Mouse (Mus musculus) myocyte (in vitro differentiated cells): ENCODE measurements around the gene Myo18a. TPM values are rescaled to one million over a fixed set of nuclear protein-coding genes. Genes with fewer than 3 reads are reported as not detected.

Experiments
- H3K27me3 ChIP-seq: one replicate; pipeline ENCODE4 v1.6.1; 2011; ENCODE audit not compliant: control insufficient read depth, insufficient read depth, insufficient read length
- H3K36me3 ChIP-seq: one replicate; pipeline ENCODE4 v1.6.1; 2011; ENCODE audit not compliant: control insufficient read depth, insufficient read depth
- H3K4me2 ChIP-seq: one replicate; pipeline ENCODE4 v1.6.1; 2011; ENCODE audit warnings: low read depth, control low read depth
- H3K4me3 ChIP-seq: one replicate; pipeline ENCODE4 v1.5.1; 2011; ENCODE audit warnings: mild to moderate bottlenecking, control low read depth, moderate library complexity
- H3K79me2 ChIP-seq: one replicate; pipeline ENCODE4 v1.6.1; 2011; ENCODE audit not compliant: control insufficient read depth, insufficient read depth
- H3ac ChIP-seq: one replicate; pipeline ENCODE4 v1.6.1; 2011; ENCODE audit not compliant: control insufficient read depth, insufficient read length
- CEBPB ChIP-seq: IDR thresholded peaks from 2 replicates; pipeline ENCODE4 v1.6.1; 2011; ENCODE audit warnings: mild to moderate bottlenecking, moderate library complexity; ENCODE audit not compliant: poor library complexity, insufficient read depth, severe bottlenecking
- E2F4 ChIP-seq: IDR thresholded peaks from one replicate; pipeline ENCODE4 v1.6.1; 2011; ENCODE audit warnings: mild to moderate bottlenecking, control low read depth, moderate library complexity; ENCODE audit not compliant: insufficient read depth
- MAX ChIP-seq: IDR thresholded peaks from one replicate; pipeline ENCODE4 v1.6.1; 2011; ENCODE audit warnings: low read depth, mild to moderate bottlenecking, control low read depth
- MYOD1 ChIP-seq, 3 experiments: IDR thresholded peaks; one replicate each; pipeline ENCODE4 v1.6.1; 2011; ENCODE audit warnings: control low read depth in 2 of 3, low read depth in 2 of 3, mild to moderate bottlenecking in 2 of 3, moderate library complexity in 1 of 3; ENCODE audit not compliant: insufficient read length in 2 of 3, control insufficient read depth in 1 of 3
- MYOG ChIP-seq, 3 experiments: IDR thresholded peaks; one replicate each; pipeline ENCODE4 v1.6.1; 2011; ENCODE audit warnings: control low read depth in 2 of 3, low read depth in 2 of 3, mild to moderate bottlenecking in 2 of 3; ENCODE audit not compliant: insufficient read length in 2 of 3, control insufficient read depth in 1 of 3, insufficient read depth in 1 of 3
- POLR2A ChIP-seq: IDR thresholded peaks from one replicate; pipeline ENCODE4 v1.6.1; 2011; ENCODE audit warnings: low read depth, mild to moderate bottlenecking, control low read depth, moderate library complexity; ENCODE audit not compliant: insufficient read length
- POLR2AphosphoS2 ChIP-seq: IDR thresholded peaks from one replicate; pipeline ENCODE4 v1.6.1; 2011; ENCODE audit warnings: low read depth, control low read depth; ENCODE audit not compliant: insufficient read length
- REST ChIP-seq: IDR thresholded peaks from one replicate; pipeline ENCODE4 v1.6.1; 2011; ENCODE audit warnings: mild to moderate bottlenecking, control low read depth, moderate library complexity; ENCODE audit not compliant: insufficient read depth, insufficient read length
- SRF ChIP-seq: IDR thresholded peaks from one replicate; pipeline ENCODE4 v1.6.1; 2011; ENCODE audit warnings: low read depth; ENCODE audit not compliant: control insufficient read depth, insufficient read length
- TCF12 ChIP-seq: IDR thresholded peaks from one replicate; pipeline ENCODE4 v1.6.1; 2011; ENCODE audit warnings: mild to moderate bottlenecking, control low read depth; ENCODE audit not compliant: poor library complexity, insufficient read depth, severe bottlenecking
- TCF3 ChIP-seq: IDR thresholded peaks from one replicate; pipeline ENCODE4 v1.6.1; 2011; ENCODE audit warnings: low read depth, control low read depth; ENCODE audit not compliant: insufficient read length
- USF1 ChIP-seq: IDR thresholded peaks from one replicate; pipeline ENCODE4 v1.6.1; 2011; ENCODE audit warnings: low read depth, mild to moderate bottlenecking, control low read depth, moderate library complexity
- polyA plus RNA-seq: library from polyadenylated mRNA; unstranded; fragments of >200 nt; fragmentation: generic; extraction: Trizol; gene quantifications from one replicate; pipeline ENCODE4 v1.2.1, GENCODE M21; 2012; ENCODE audit warnings: missing spikeins

Gene Myo18a
- polyA plus RNA-seq, 1 experiment: 169 TPM

DNA sequence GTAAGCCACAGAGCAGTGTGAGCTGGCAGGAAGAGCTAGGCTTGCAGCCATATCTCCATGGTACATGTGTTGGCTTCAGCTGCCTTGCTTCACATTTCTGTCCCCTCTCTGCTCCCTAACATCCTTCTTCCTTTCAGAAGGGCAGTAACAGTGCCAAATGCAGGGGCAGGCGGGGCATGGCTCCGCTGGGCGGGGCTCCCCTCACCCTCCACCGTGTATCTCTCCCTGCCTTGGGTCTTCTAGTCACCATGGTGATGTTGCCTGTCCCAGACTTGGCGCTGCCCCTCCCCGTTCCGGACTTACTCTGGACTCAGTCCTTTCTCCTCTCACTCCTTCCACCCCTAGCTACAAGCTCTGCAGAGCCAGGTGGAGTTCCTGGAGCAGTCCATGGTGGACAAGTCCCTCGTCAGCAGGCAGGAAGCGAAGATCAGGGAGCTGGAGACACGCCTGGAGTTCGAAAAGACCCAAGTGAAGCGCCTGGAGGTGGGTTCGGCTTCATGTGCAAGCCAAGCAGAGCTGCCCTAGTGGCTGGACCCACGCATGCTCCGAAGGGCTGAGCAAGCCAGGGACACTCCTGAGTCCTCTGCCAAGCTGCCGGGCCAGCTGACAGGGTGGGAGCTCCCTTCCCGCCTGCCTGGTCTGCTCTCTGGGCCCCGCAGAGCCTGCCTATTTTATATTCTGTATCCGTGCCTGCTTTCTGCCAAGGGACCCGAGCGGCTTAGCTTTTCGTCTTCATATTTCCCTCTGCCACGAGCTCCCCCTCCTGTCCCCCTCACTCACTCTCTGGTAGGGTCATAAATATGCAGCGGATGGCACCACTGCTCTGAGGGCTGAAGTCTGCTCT is 87.6 kb downstream of the Myo18a start:
- no peak overlapping the region for H3K4me3 ChIP-seq
- no peaks in the 10 kb centered on the region for H3K79me2 ChIP-seq
- H3K36me3 ChIP-seq: peaks cover 21% of the 10 kb centered on the region
- no peak overlapping the region for H3ac ChIP-seq
- H3K4me2 ChIP-seq: no peak overlapping the region
- TF ChIP-seq CEBPB: no peak
- no peak for TF ChIP-seq TCF3
- TF ChIP-seq E2F4: no peak
- TF ChIP-seq USF1: no peak
- no peak for TF ChIP-seq POLR2AphosphoS2
- TF ChIP-seq MYOD1 (IDR thresholded peaks at IDR 0.05; ENCODE audit: control insufficient read depth in 1 of 3, insufficient read length in 2 of 3, low read depth in 2 of 3): no peak
- no peak for TF ChIP-seq TCF12
- TF ChIP-seq REST: no peak
- no peak for TF ChIP-seq POLR2A
- TF ChIP-seq MYOG (IDR thresholded peaks at IDR 0.05; ENCODE audit: control insufficient read depth in 1 of 3, insufficient read depth in 1 of 3, insufficient read length in 2 of 3, low read depth in 2 of 3): no peak
- no peak for TF ChIP-seq SRF
- TF ChIP-seq MAX: no peak
- H3K27me3 ChIP-seq: no peaks in the 10 kb centered on the region

DNA sequence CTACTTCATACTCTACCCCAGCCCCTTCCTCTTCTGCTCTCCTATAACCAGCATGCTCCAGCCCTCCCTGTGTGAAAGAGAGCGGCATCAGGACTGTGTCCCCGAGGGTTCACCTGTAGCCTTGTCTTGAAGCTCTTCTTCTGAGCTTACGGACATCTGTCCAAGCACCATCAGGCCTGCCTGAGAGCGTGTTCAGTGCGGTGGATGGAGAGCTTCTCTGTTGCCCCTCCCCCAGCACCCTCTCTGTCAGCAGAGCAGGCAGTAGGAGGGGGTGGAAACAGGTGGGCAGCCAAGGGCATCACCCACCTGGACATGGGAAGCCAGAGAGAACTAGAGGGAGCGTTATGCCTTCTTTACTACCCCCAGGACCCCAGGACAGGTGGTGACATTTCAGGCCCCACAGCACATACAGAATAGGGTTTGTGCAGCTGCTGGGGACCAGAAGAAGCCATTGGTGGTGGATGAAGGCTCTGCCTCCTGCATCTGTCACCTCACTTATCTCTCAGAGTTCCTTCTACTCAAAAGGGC is 88.5 kb downstream of the Myo18a start:
- no peak for TF ChIP-seq TCF12
- no peak for TF ChIP-seq TCF3
- no peak for TF ChIP-seq MYOG (IDR thresholded peaks at IDR 0.05; ENCODE audit: control insufficient read depth in 1 of 3, insufficient read depth in 1 of 3, insufficient read length in 2 of 3, low read depth in 2 of 3)
- TF ChIP-seq POLR2AphosphoS2: no peak
- no peak for TF ChIP-seq SRF
- no peak for TF ChIP-seq E2F4
- no peak for TF ChIP-seq POLR2A
- no peak for TF ChIP-seq USF1
- no peak for TF ChIP-seq MAX
- no peak for TF ChIP-seq MYOD1 (IDR thresholded peaks at IDR 0.05; ENCODE audit: control insufficient read depth in 1 of 3, insufficient read length in 2 of 3, low read depth in 2 of 3)
- no peak for TF ChIP-seq CEBPB
- no peak for TF ChIP-seq REST
- H3ac ChIP-seq: no peak overlapping the region
- no peaks in the 10 kb centered on the region for H3K79me2 ChIP-seq
- H3K36me3 ChIP-seq: peaks cover 21% of the 10 kb centered on the region
- no peak overlapping the region for H3K4me2 ChIP-seq
- H3K4me3 ChIP-seq: no peak overlapping the region
- H3K27me3 ChIP-seq: no peaks in the 10 kb centered on the region

DNA sequence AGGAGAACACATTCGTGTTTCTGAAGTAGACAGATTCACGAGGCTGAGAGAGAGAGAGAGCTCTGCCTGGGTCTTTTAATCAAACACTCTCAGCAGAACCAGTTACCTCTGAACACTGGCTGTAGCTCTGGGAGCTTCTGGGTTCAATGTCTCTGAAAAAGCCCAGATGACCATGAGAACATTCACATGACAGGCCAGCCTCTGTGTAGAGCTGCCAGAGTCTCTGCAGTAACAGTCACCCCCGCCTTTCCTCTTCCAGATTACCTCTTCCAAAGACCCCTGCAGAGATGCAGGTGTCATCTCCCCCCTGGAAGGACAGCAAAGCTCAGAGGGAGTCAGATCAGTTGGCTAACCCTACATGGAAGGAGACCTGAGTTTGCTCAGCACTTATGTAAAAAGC is 89.1 kb downstream of the Myo18a start:
- Histone ChIP-seq H3K4me2 (no peak overlapping the region), H3K27me3 (no peaks in the 10 kb centered on the region), H3K79me2 (no peaks in the 10 kb centered on the region), H3K4me3 (no peak overlapping the region), H3K36me3 (peaks cover 22% of the 10 kb centered on the region), H3ac (no peak overlapping the region)
- no peak for TF ChIP-seq MAX
- no peak for TF ChIP-seq MYOD1 (IDR thresholded peaks at IDR 0.05; ENCODE audit: control insufficient read depth in 1 of 3, insufficient read length in 2 of 3, low read depth in 2 of 3)
- TF ChIP-seq POLR2AphosphoS2: no peak
- TF ChIP-seq MYOG (IDR thresholded peaks at IDR 0.05; ENCODE audit: control insufficient read depth in 1 of 3, insufficient read depth in 1 of 3, insufficient read length in 2 of 3, low read depth in 2 of 3): no peak
- no peak for TF ChIP-seq REST
- no peak for TF ChIP-seq POLR2A
- TF ChIP-seq CEBPB: no peak
- TF ChIP-seq SRF: no peak
- TF ChIP-seq TCF3: no peak
- no peak for TF ChIP-seq USF1
- TF ChIP-seq E2F4: no peak
- TF ChIP-seq TCF12: no peak

DNA sequence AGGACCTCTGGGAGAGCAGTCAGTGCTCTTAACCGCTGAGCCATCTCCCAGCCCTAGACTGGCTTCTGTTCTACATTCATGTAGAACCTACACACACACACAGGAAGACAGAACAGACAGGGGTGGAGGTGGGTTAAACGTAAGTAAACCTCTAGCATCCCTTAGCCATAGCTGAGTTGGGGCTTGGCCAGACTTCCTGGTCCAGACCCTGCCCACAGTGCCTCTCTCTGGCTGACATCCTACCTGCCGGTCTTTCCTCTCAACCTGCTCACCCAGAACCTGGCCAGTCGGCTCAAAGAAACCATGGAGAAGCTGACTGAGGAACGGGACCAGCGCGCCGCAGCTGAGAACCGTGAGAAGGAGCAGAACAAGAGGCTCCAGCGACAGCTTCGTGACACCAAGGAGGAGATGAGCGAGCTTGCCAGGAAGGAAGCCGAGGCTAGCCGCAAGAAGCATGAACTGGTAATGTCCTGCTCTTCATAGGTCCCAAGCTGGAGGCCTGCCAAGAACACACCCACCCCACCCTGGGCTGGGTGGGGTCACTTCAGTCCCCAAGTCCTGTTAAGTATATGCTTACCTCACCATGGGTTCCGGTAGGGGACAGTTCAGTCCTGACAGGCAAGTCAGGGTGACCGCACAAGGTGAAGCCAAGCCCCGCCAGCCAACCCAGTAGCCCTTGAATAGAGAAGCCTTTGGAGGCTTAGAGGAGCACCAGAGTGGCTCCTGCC is 90.1 kb downstream of the Myo18a start:
- Histone ChIP-seq H3ac (no peak overlapping the region), H3K36me3 (peaks cover 25% of the 10 kb centered on the region), H3K4me3 (no peak overlapping the region), H3K4me2 (no peak overlapping the region), H3K79me2 (no peaks in the 10 kb centered on the region), H3K27me3 (no peaks in the 10 kb centered on the region)
- TF ChIP-seq MYOG (IDR thresholded peaks at IDR 0.05; ENCODE audit: control insufficient read depth in 1 of 3, insufficient read depth in 1 of 3, insufficient read length in 2 of 3, low read depth in 2 of 3) (no peak), MYOD1 (IDR thresholded peaks at IDR 0.05; ENCODE audit: control insufficient read depth in 1 of 3, insufficient read length in 2 of 3, low read depth in 2 of 3) (no peak), POLR2A (no peak), USF1 (no peak), CEBPB (no peak), TCF12 (no peak), E2F4 (no peak), SRF (no peak), REST (no peak), POLR2AphosphoS2 (no peak), TCF3 (no peak), MAX (no peak)
